Mouse (Mus musculus) CH12.LX (cell line): ENCODE data around the gene Syncrip. TPM values are rescaled to one million over a fixed set of nuclear protein-coding genes. Genes with fewer than 3 reads are reported as not detected.

Experiments
- DNase-seq: peaks from one replicate; pipeline ENCODE4 v3.0.0-alpha.2; 2013; ENCODE audit errors: extremely low read depth
- H3K27ac ChIP-seq: 2 replicates; pipeline ENCODE4 v1.5.1; 2012; ENCODE audit warnings: low read depth, mild to moderate bottlenecking, control low read depth, moderate library complexity; ENCODE audit not compliant: insufficient read depth
- H3K27me3 ChIP-seq: replicated peaks from 2 replicates; pipeline ENCODE3; 2012; ENCODE audit warnings: inconsistent platforms
- H3K36me3 ChIP-seq, 2 experiments: replicated peaks in 1 of 2; 2 replicates each; pipeline versions ENCODE3 to v1.6.1; 2012; ENCODE audit warnings: inconsistent platforms in 1 of 2, low read length in 1 of 2, mild to moderate bottlenecking in 1 of 2, mixed read lengths in 1 of 2, moderate library complexity in 1 of 2; ENCODE audit not compliant: control insufficient read depth in 1 of 2, insufficient read depth in 1 of 2
- H3K4me1 ChIP-seq, 2 experiments: 2 replicates each; pipeline ENCODE4 v1.6.1; 2012; ENCODE audit warnings: inconsistent platforms in 1 of 2, moderate library complexity in 1 of 2; ENCODE audit not compliant: insufficient read depth in 2 of 2, control insufficient read depth in 1 of 2
- H3K4me2 ChIP-seq: 2 replicates; pipeline ENCODE4 v1.6.1; 2012; ENCODE audit warnings: low read depth, mild to moderate bottlenecking, control low read depth; ENCODE audit not compliant: poor library complexity, insufficient read depth, severe bottlenecking
- H3K4me3 ChIP-seq, 3 experiments: fragments of 150-350 bp in 1 of 3; sonication (generic) in 1 of 3; replicated peaks in 1 of 3; 2 replicates each; pipeline versions ENCODE3 to v1.5.1; 2011 to 2012; ENCODE audit warnings: low read depth in 2 of 3, low read length in 2 of 3, mild to moderate bottlenecking in 2 of 3, moderate library complexity in 2 of 3, control low read depth in 1 of 3, improper control_type of control experiment in 1 of 3, inconsistent platforms in 1 of 3, mixed read lengths in 1 of 3; ENCODE audit not compliant: poor library complexity in 1 of 3
- H3K79me2 ChIP-seq: replicated peaks from 2 replicates; pipeline ENCODE4 v1.6.1; 2012; ENCODE audit warnings: mild to moderate bottlenecking, moderate library complexity; ENCODE audit not compliant: control insufficient read depth, poor library complexity, insufficient read depth, severe bottlenecking; ENCODE audit errors: extremely low read depth
- H3K9ac ChIP-seq: 2 replicates; pipeline ENCODE4 v1.6.1; 2012; ENCODE audit warnings: low read depth, mild to moderate bottlenecking, control low read depth, moderate library complexity; ENCODE audit not compliant: insufficient read depth
- H3K9me3 ChIP-seq: replicated peaks from 2 replicates; pipeline ENCODE3; 2012; ENCODE audit warnings: low read length, inconsistent platforms, mixed read lengths
- CHD2 ChIP-seq: IDR thresholded peaks from 2 replicates; pipeline ENCODE4 v1.6.1; 2011; ENCODE audit warnings: low read length, improper control_type of control experiment
- E2F4 ChIP-seq: IDR thresholded peaks from 2 replicates; pipeline ENCODE4 v1.6.1; 2011; ENCODE audit warnings: low read depth, low read length, improper control_type of control experiment; ENCODE audit not compliant: insufficient replicate concordance
- EP300 ChIP-seq: IDR thresholded peaks from 2 replicates; pipeline ENCODE4 v1.6.1; 2011; ENCODE audit warnings: low read length, improper control_type of control experiment
- ETS1 ChIP-seq: conservative IDR thresholded peaks from 2 replicates; pipeline ENCODE4 v1.6.1; 2012; ENCODE audit warnings: low read depth, mild to moderate bottlenecking, inconsistent platforms, low read length, improper control_type of control experiment, moderate library complexity
- GABPA ChIP-seq: IDR thresholded peaks from 2 replicates; pipeline ENCODE4 v1.6.1; 2012; ENCODE audit warnings: low read depth, low read length, improper control_type of control experiment, inconsistent platforms; ENCODE audit not compliant: insufficient replicate concordance
- HCFC1 ChIP-seq: IDR thresholded peaks from 2 replicates; pipeline ENCODE4 v1.6.1; 2012; ENCODE audit warnings: low read depth, mild to moderate bottlenecking, inconsistent platforms, low read length, improper control_type of control experiment
- IRF4 ChIP-seq: IDR thresholded peaks from 2 replicates; pipeline ENCODE4 v1.6.1; 2014; ENCODE audit warnings: low read depth, mild to moderate bottlenecking, inconsistent platforms, low read length, improper control_type of control experiment
- JUN ChIP-seq: IDR thresholded peaks from 2 replicates; pipeline ENCODE4 v1.6.1; 2011; ENCODE audit warnings: low read depth, mild to moderate bottlenecking, low read length, improper control_type of control experiment, moderate library complexity; ENCODE audit not compliant: insufficient read depth
- JUND ChIP-seq: conservative IDR thresholded peaks from 2 replicates; pipeline ENCODE4 v1.6.1; 2011; ENCODE audit warnings: low read depth, low read length, improper control_type of control experiment
- KAT2A ChIP-seq: IDR thresholded peaks from 2 replicates; pipeline ENCODE4 v1.6.1; 2012; ENCODE audit warnings: low read length, improper control_type of control experiment, inconsistent platforms; ENCODE audit not compliant: insufficient replicate concordance
- MAFK ChIP-seq: IDR thresholded peaks from 2 replicates; pipeline ENCODE4 v1.6.1; 2011; ENCODE audit warnings: low read length, improper control_type of control experiment; ENCODE audit not compliant: insufficient replicate concordance
- MAX ChIP-seq: IDR thresholded peaks from 2 replicates; pipeline ENCODE4 v1.6.1; 2011; ENCODE audit warnings: low read length, improper control_type of control experiment
- MAZ ChIP-seq: IDR thresholded peaks from 2 replicates; pipeline ENCODE4 v1.6.1; 2012; ENCODE audit warnings: low read depth, mild to moderate bottlenecking, inconsistent platforms, low read length, improper control_type of control experiment, moderate library complexity
- MEF2A ChIP-seq: IDR thresholded peaks from 2 replicates; pipeline ENCODE4 v1.6.1; 2014; ENCODE audit warnings: low read depth, mild to moderate bottlenecking, inconsistent platforms, low read length, improper control_type of control experiment, borderline replicate concordance
- MXI1 ChIP-seq: IDR thresholded peaks from 2 replicates; pipeline ENCODE4 v1.6.1; 2011; ENCODE audit warnings: mild to moderate bottlenecking, low read depth, low read length, improper control_type of control experiment
- NRF1 ChIP-seq: IDR thresholded peaks from 2 replicates; pipeline ENCODE4 v1.6.1; 2014; ENCODE audit warnings: low read depth, mild to moderate bottlenecking, inconsistent platforms, low read length, improper control_type of control experiment, moderate library complexity
- PAX5 ChIP-seq: IDR thresholded peaks from 2 replicates; pipeline ENCODE4 v1.6.1; 2012; ENCODE audit warnings: low read length, inconsistent platforms, mixed read lengths
- POLR2A ChIP-seq: IDR thresholded peaks from 2 replicates; pipeline ENCODE4 v1.6.1; 2011; ENCODE audit warnings: low read depth, mild to moderate bottlenecking, improper control_type of control experiment, low read length
- RAD21 ChIP-seq: IDR thresholded peaks from 2 replicates; pipeline ENCODE4 v1.6.1; 2011; ENCODE audit warnings: low read depth, mild to moderate bottlenecking, low read length, improper control_type of control experiment, moderate library complexity
- RCOR1 ChIP-seq: conservative IDR thresholded peaks from 2 replicates; pipeline ENCODE4 v1.6.1; 2012; ENCODE audit warnings: low read depth, mild to moderate bottlenecking, inconsistent platforms, low read length, improper control_type of control experiment
- SIN3A ChIP-seq: IDR thresholded peaks from 2 replicates; pipeline ENCODE4 v1.6.1; 2012; ENCODE audit warnings: low read length, improper control_type of control experiment, inconsistent platforms
- SMC3 ChIP-seq: IDR thresholded peaks from 2 replicates; pipeline ENCODE4 v1.6.1; 2011; ENCODE audit warnings: low read depth, low read length, improper control_type of control experiment
- TCF12 ChIP-seq: IDR thresholded peaks from 2 replicates; pipeline ENCODE4 v1.6.1; 2014; ENCODE audit warnings: low read depth, mild to moderate bottlenecking, inconsistent platforms, low read length, improper control_type of control experiment
- UBTF ChIP-seq: IDR thresholded peaks from 2 replicates; pipeline ENCODE4 v1.6.1; 2012; ENCODE audit warnings: low read depth, mild to moderate bottlenecking, inconsistent platforms, low read length, improper control_type of control experiment, moderate library complexity
- ZC3H11A ChIP-seq: IDR thresholded peaks from 2 replicates; pipeline ENCODE4 v1.6.1; 2012; ENCODE audit warnings: low read depth, mild to moderate bottlenecking, inconsistent platforms, low read length, improper control_type of control experiment
- ZKSCAN1 ChIP-seq: IDR thresholded peaks from 2 replicates; pipeline ENCODE4 v1.6.1; 2012; ENCODE audit warnings: low read depth, inconsistent platforms, low read length, improper control_type of control experiment, borderline replicate concordance
- ZMIZ1 ChIP-seq: IDR thresholded peaks from 2 replicates; pipeline ENCODE4 v1.6.1; 2012; ENCODE audit warnings: low read depth, mild to moderate bottlenecking, inconsistent platforms, low read length, improper control_type of control experiment
- ZNF384 ChIP-seq: IDR thresholded peaks from 2 replicates; pipeline ENCODE4 v1.6.1; 2012; ENCODE audit warnings: low read depth, low read length, improper control_type of control experiment, inconsistent platforms
- dilution Hi-C: fragments of 300-500 bp; cut with MboI; formaldehyde crosslinking; loops from 2 replicates; pipeline ENCODE4 v1.14.3; 2020; ENCODE audit warnings: low sequenced_read_pairs; ENCODE audit not compliant: extremely low pct_unique_long_range_greater_than_20kb, extremely low pct_ligation_motif_present
- in situ Hi-C: fragments of 300-500 bp; cut with MboI; formaldehyde crosslinking; loops from 3 replicates; pipeline ENCODE4 v1.14.3; 2019; ENCODE audit warnings: low sequenced_read_pairs, low pct_ligation_motif_present, low pct_unique_long_range_greater_than_20kb, mixed read lengths
- polyA plus RNA-seq: library from polyadenylated mRNA; unstranded; fragments of >175 nt; gene quantifications from 2 replicates; pipeline ENCODE4 v1.2.1, GENCODE M21; 2012; ENCODE audit warnings: low read depth; ENCODE audit not compliant: insufficient read length
- total RNA-seq, 2 experiments: library from RNA; depleted of rRNA; stranded (reverse); fragments of 300-350 nt in 1 of 2; fragments of >200 nt in 1 of 2; gene quantifications; 2 replicates each; pipeline ENCODE4 v1.2.3; 2012 to 2014

The Syncrip gene
- total and polyA plus RNA-seq, 3 experiments, result 102 to 227 (median 213) TPM

GRCm38 (mm10) chr9:88519390-88520121 is 37.2 kb upstream of the Syncrip start:
- DNase-seq, result peak; percentile 45
- dilution Hi-C loops, result no loop called here

GRCm38 (mm10) chr9:88516361-88516995 is 34.1 kb upstream of the Syncrip start:
- in situ Hi-C loops, result no loop called here
- no peak overlapping the region for H3K9ac ChIP-seq
- H3K27me3 ChIP-seq, result no peaks in the 10 kb centered on the region
- H3K4me2 ChIP-seq, result peak overlapping the region; percentile 26; the same call in 1 of the 2 replicates
- no peaks in the 10 kb centered on the region for H3K9me3 ChIP-seq
- peaks cover 3 to 18% of the 10 kb centered on the region in 2 experiments for H3K36me3 ChIP-seq
- H3K4me3 ChIP-seq, result no peak overlapping the region
- peaks cover 8 to 42% of the 10 kb centered on the region in 2 experiments for H3K4me1 ChIP-seq
- no peak overlapping the region for H3K27ac ChIP-seq
- dilution Hi-C loops, result no loop called here
- peaks cover 6% of the 10 kb centered on the region for H3K79me2 ChIP-seq
- peak; percentile 64 for DNase-seq
- 0 out of 2 replicates have a peak, but pooled peaks have one; percentile 20 for TF ChIP-seq MEF2A
- peak; percentile 66 for TF ChIP-seq JUND
- 0 out of 2 replicates have a peak, but pooled peaks have one; percentile 42 for TF ChIP-seq MAFK
- TF ChIP-seq ETS1, result peak; percentile 12; the same call in 1 of the 2 replicates
- no peak for TF ChIP-seq SIN3A
- no peak for TF ChIP-seq ZMIZ1
- TF ChIP-seq PAX5, result no peak
- TF ChIP-seq ZNF384, result no peak
- TF ChIP-seq ZC3H11A, result no peak
- TF ChIP-seq EP300, result peak; percentile 82
- TF ChIP-seq MXI1, result peak; percentile 37; the same call in 1 of the 2 replicates
- no peak for TF ChIP-seq SMC3
- no peak for TF ChIP-seq GABPA
- TF ChIP-seq CHD2, result peak; percentile 79
- TF ChIP-seq MAX, result no peak
- TF ChIP-seq RCOR1, result peak; percentile 83
- no peak for TF ChIP-seq E2F4
- TF ChIP-seq HCFC1, result no peak
- TF ChIP-seq TCF12, result peak; percentile 49; the same call in 1 of the 2 replicates
- no peak for TF ChIP-seq NRF1
- TF ChIP-seq IRF4, result peak; percentile 95
- no peak for TF ChIP-seq RAD21
- TF ChIP-seq ZKSCAN1, result no peak
- no peak for TF ChIP-seq UBTF
- TF ChIP-seq JUN, result peak; percentile 70
- no peak for TF ChIP-seq KAT2A

More at GRCm38 (mm10) chr9:88519390-88520121, 37.2 kb upstream of the Syncrip start:
- Histone ChIP-seq H3K79me2 (peaks cover 17% of the 10 kb centered on the region), H3K27me3 (no peaks in the 10 kb centered on the region), H3K9me3 (no peaks in the 10 kb centered on the region), H3K4me2 (peak overlapping the region; percentile 21; the same call in 1 of the 2 replicates), H3K4me3 (no peak overlapping the region), H3K9ac (no peak overlapping the region), H3K27ac (0 out of 2 replicates have a peak overlapping the region, but pooled peaks have one; percentile 44), H3K36me3 (peaks cover 6 to 22% of the 10 kb centered on the region in 2 experiments), H3K4me1 (peaks cover 8 to 42% of the 10 kb centered on the region in 2 experiments)
- TF ChIP-seq HCFC1, result 0 out of 2 replicates have a peak, but pooled peaks have one; percentile 26
- peak; percentile 15; the same call in 1 of the 2 replicates for TF ChIP-seq SMC3
- TF ChIP-seq POLR2A, result peak; percentile 25; the same call in 1 of the 2 replicates
- TF ChIP-seq RCOR1, result no peak
- no peak for TF ChIP-seq TCF12
- 0 out of 2 replicates have a peak, but pooled peaks have one; percentile 20 for TF ChIP-seq MAZ
- in situ Hi-C loops, result loop anchor here (5.0 kb wide), 1 partner anchor 37 kb away; the partner anchor contains the start of gene Syncrip
